Mouse (Mus musculus) left cerebral cortex, postnatal 14 days (tissue): ENCODE results near the gene Pklr. TPM values are rescaled to one million over a fixed set of nuclear protein-coding genes. Genes with fewer than 3 reads are reported as not detected.

Experiments used
- DNase-seq, 2 experiments: peaks; one replicate each; pipeline ENCODE4 v3.0.0; 2021 to 2022; ENCODE audit warnings: low spot score in 2 of 2, mixed read lengths in 1 of 2
- intact Hi-C: fragments of 180-260 bp; cut with DNase I; formaldehyde crosslinking; loops from one replicate; pipeline ENCODE4 v1.15.1; 2025
- total RNA-seq, 2 experiments: library from RNA; stranded (reverse); gene quantifications; 2 replicates each; pipeline ENCODE4 v1.2.3; 2021

Gene Pklr
- total RNA-seq, 2 experiments from 2014 or later = not detected

DNA sequence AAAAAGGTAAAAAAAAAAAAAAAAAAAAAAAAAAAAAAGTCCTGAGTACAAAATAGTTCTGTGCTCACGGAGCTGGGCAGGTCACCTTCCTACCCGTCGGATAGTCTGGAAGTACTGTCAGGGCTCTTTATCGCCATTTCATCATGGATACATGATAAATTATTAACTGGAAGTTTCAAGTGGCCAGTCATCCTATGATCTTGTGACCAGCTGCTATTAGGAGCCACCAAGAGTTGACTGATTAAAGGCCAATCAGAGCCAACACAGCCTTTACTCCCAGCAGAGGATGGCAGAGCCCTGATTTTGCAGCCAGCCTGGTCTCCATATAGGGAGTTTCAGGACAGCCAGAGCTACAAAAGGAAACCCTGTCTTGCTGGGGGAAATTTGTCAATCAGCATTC is 22.9 kb upstream of the Pklr start:
- intact Hi-C loops = no loop called here
- no peak for DNase-seq

DNA sequence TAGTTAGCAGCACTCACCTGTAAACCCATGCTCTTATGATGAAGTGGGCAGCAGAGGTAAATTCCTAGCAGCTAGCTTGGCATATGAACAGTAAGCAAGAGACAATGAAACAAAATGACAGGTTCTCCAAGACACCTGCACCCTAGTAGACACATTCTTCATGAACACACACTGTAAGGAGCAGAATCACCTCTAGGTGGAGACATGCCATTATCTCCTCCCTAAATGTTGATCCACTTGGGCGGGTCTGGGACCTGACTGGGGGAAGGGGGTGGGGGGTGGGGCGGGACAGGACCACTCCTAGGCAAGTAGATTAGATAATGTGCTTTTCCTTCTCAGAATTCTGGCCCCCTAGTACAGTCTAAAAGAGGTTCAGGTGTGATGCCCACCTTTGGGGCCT is 20.4 kb upstream of the Pklr start:
- intact Hi-C loops = loop anchor here (5.0 kb wide), 2 partner anchors 42 to 97 kb away; no protein-coding TSS in a partner anchor
- DNase-seq = peak in 1 of 2 experiments; percentile 36

GRCm38 (mm10) chr3:89123313-89123712 is 12.6 kb upstream of the Pklr start:
- intact Hi-C loops = no loop called here
- DNase-seq = no peak

- intact Hi-C loops = no loop called here
- DNase-seq = no peak
Measured at GRCm38 (mm10) chr3:89124241-89124640, 11.7 kb upstream of the Pklr start.

- intact Hi-C loops = no loop called here
- DNase-seq = no peak
Measured at GRCm38 (mm10) chr3:89125981-89126380, 10.0 kb upstream of the Pklr start.

DNA sequence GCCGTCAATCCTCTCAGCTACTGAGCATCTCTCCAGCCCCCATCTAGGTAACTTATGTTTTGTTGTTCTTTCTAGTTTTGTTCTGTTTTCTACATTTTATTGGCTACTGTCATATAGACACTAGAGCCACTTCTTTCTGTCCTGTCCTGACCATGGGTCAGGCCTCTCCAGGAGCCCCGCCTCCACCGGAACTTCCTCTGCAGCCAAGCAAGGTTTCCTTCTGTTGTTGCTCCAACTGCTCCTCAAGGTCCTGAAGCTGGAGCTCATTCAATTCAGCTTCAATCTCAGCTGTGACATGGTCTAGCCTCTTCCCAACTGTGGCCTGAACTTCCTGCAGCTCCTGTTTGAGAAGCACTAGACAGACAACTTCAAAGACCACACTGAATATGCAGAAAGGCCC is 6.0 kb upstream of the Pklr start:
- intact Hi-C loops = no loop called here
- DNase-seq = no peak

- DNase-seq = peak; percentile 64 to 82
Measured at GRCm38 (mm10) chr3:89131816-89132215, 4.1 kb upstream of the Pklr start.

DNA sequence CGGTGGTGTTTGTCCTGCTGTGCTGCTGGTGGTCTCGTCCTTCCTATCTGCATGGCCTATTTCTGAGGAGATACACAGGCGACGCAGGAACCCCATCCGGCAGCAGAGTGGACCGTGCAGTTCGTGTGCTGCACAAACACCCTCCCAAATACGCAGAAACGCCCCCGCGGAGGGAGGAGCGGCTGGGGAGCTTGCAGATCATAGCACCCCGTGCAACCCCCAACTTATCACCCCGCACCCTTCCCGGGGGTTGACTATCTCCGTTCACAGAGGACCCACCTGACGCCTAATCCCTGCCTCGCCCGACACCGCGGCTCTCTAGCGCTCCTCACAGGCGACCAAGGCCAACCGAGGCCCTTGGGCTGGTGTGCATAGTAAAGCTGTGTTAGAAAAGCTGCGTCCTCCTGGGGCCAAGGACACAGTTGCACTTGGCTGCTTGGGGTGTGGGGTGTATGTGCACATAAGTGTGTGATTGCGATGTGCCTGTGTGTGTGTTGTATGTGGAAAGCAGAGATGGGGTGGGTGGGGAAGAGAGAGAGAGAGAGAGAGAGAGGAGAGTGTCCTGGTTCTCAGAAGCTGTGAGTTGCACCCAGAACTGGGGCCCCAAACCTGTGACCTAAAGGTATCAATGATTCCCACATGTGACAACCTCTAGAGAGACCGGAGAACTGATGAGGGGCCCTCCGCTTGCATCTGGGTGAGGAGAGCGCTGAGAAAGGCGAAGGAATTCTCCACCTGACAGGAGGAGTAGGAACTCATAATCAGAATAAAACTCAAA is 3.5 kb upstream of the Pklr start:
- intact Hi-C loops = no loop called here
- peak; percentile 38 to 53 for DNase-seq

More at GRCm38 (mm10) chr3:89131816-89132215, 4.1 kb upstream of the Pklr start:
- intact Hi-C loops = no loop called here

DNA sequence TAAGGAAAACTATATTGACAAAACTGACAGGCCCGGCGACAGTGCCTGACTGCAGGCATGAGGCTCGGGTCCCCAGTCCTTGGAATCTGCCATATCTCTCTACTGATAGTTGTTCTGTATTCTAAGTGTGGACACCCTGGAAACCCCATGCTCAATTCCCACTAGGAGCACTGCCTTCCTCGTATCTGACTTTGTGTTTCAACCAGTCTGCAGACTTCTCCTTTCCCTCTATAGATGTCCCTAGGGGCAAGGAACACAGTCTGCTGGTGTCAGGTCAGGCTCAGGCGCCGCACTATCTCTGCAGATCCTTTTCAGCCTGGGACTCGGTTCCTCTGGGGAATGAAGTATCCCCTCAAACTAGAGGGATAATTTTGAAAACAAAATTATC is 2.9 kb upstream of the Pklr start:
- intact Hi-C loops = no loop called here
- DNase-seq = no peak

- intact Hi-C loops = no loop called here
- DNase-seq = no peak
Measured at GRCm38 (mm10) chr3:89133752-89134151, 2.2 kb upstream of the Pklr start.

- no peak for DNase-seq
- intact Hi-C loops = no loop called here
Measured at GRCm38 (mm10) chr3:89136365-89136764, 423 bp downstream of the Pklr start.

DNA sequence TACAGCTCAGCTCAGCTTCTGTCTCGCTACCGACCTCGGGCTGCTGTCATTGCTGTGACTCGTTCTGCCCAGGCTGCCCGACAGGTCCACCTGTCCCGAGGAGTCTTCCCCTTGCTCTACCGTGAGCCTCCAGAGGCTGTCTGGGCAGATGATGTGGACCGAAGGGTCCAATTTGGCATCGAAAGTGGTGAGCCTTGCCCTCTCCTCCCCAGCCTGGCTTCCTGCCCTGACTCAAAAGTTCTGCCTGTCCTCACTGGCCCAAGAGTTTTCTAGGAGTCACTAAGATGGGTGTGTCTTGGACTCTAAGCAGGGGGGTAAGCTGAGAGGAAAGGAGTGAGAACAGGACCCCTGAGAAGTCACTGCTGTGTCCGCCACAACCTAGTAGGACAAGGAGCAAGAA is 8.9 kb downstream of the Pklr start:
- intact Hi-C loops = loop anchor here (10.0 kb wide), 1 partner anchor 200 kb away; no protein-coding TSS in a partner anchor
- DNase-seq = no peak

- intact Hi-C loops = loop anchor here (10.0 kb wide), 1 partner anchor 201 kb away; no protein-coding TSS in a partner anchor
- DNase-seq = no peak
Measured at GRCm38 (mm10) chr3:89145566-89145965, 9.6 kb downstream of the Pklr start.

- intact Hi-C loops = loop anchor here (10.0 kb wide), 1 partner anchor 203 kb away; no protein-coding TSS in a partner anchor
- no peak for DNase-seq
Measured at GRCm38 (mm10) chr3:89147101-89147978, 11.4 kb downstream of the Pklr start.

DNA sequence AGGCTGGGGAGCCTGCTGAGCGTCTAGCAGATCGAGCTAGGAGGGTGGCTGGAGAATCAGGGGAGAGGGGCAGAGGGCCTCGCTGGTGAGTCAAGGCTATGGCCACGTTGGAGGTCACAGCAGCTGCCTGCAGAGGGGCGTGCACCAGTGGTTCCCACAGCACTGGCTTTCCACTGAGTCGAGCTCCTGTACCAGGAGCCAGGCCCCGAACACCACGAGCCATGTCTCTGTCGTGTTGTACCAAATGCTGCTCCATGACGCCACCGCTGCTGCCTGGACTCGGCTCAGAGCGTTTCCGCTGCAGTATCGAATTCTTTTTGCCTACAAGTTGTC is 12.0 kb downstream of the Pklr start:
- intact Hi-C loops = loop anchor here (10.0 kb wide), 1 partner anchor 203 kb away; no protein-coding TSS in a partner anchor
- DNase-seq = no peak

GRCm38 (mm10) chr3:89148567-89148966 is 12.6 kb downstream of the Pklr start:
- intact Hi-C loops = loop anchor here (10.0 kb wide), 1 partner anchor 204 kb away; no protein-coding TSS in a partner anchor
- DNase-seq = no peak

GRCm38 (mm10) chr3:89152084-89152835 is 16.3 kb downstream of the Pklr start:
- intact Hi-C loops = no loop called here

DNA sequence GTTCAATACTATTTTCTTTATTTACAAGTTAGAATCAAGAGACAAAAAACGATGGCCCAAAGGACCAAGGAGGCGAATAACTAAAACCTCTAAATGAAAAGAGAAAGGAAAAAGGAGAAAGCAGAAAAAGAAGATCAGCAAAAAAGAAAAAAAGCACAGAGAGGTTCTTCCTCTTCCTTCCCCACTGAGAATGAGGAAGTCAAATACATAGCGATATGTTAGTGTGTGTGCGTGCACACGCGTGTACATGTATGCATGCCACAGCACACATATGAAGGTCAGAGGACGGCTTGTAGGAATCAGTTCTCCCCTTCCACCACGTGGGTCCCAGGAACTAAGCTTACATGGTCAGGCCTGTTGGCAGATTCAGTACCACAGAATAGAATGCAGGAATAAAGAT is 21.0 kb downstream of the Pklr start:
- no peak for DNase-seq
- intact Hi-C loops = loop anchor here (5.0 kb wide), 1 partner anchor 40 kb away; no protein-coding TSS in a partner anchor

More at GRCm38 (mm10) chr3:89152084-89152835, 16.3 kb downstream of the Pklr start:
- DNase-seq = no peak

DNA sequence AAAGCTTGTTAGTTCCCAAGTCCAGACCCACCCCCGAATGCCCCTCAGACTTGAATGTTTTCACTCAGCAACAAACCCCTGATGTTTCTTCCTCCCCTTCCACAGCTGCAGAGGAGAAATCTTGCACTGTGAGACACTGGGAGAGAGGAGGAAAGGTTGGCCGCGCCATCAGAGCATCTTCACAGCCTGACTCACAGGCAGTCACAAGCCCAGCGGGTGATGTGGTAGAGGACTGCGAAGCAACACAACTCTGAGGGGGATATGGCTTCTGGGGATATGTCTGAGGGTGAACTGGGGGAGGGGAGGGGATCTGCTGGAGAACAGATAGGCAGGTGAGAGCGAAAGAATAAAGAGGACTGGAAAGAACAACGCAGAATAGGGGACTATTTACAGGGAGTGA is 22.7 kb downstream of the Pklr start:
- DNase-seq = no peak
- intact Hi-C loops = loop anchor here (5.0 kb wide), 1 partner anchor 41 kb away; no protein-coding TSS in a partner anchor
